Mouse (Mus musculus) monocyte, adult 59 days (primary cell): ENCODE measurements around the gene Nppb. TPM values are rescaled to one million over a fixed set of nuclear protein-coding genes. Genes with fewer than 3 reads are reported as not detected.

ENCODE experiments used
- total RNA-seq, 2 experiments: library from RNA; stranded (reverse); gene quantifications; one replicate each; pipeline ENCODE4 v1.2.4; 2023

Gene Nppb
- not detected for total RNA-seq

DNA sequence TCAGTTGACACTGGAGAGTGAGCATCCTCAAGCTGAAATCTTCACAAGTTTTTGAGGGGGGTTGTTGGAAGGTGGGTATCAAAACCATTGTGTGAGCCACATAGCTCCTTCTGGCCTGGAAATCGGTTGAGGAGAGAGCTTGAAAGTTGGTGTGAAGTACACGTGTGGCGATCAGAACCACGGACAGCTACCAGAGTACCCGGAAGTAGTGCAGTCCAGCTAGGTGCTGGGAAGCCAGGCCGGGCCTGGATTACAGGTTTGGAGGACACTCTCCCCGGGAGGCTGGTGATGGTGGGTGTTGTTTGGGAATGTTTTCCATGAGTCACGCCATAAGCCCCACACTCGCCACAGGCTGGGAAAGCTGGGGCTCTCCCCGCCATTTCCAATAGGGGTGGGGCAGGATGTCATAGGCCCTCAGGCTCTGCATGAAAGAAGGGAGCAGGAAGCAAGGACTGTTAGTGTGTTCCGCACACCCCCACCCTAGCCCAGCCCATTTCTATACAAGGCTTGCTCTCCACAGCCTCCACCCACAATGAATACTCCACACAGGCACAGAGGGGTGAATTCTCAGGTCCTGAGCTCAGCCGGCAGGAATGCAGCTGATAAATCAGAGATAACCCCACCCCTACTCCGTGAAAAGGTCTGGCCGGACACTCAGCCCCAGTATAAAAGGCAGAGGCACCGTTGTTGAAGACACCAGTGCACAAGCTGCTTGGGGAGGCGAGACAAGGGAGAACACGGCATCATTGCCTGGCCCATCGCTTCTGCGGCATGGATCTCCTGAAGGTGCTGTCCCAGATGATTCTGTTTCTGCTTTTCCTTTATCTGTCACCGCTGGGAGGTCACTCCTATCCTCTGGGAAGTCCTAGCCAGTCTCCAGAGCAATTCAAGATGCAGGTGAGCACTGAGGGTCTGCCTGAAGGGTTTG is at the start of gene Nppb:
Gene Nppb (plus strand): TSS at position 584 of the 928 bp plus-strand sequence.

GRCm38 (mm10) chr4:147936331-147936954 is 49.1 kb upstream of the Nppb start, which contains the start of gene Plod1:
Plod1 (minus strand) TSS chr4:147936767.

DNA sequence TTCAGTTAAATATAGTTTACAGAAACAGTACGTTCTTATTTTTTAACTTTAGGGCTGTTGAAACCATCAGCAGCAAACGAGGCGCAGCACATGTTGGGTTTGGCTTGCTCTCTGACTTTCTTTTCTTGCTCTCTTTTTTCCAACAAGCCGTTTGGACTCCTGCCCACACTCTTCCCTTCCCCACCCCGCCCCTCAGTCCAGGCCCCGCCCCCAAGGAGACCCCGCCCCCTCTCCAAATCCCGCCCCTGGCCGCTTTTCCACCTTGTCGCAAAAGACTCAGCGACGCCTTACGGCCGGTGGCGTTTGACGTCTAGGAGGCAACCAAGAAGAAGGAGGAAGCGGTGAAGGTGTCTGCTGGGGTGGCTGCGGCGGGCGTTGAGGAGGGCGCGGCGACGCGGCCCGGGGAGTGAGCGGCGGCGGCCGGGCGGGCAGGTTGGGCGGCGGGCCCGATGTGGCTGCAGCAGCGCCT is 45.0 kb upstream of the Nppb start, which contains the start of gene 2510039O18Rik:
Gene 2510039O18Rik (plus strand): TSS at position 320 of the 469 bp plus-strand sequence.

GRCm38 (mm10) chr4:148000202-148000772 is 14.7 kb downstream of the Nppb start, which contains the start of gene Nppa:
Nppa (plus strand) TSS chr4:148000722.

Other genes starting within 250 kb of the Nppb start
- gene Zfp984, start 176.0 kb upstream of the Nppb start, total RNA-seq, result 10 to 100 TPM; 11.4 to 14.7 TPM
- gene Zfp933, start 137.4 kb upstream of the Nppb start, total RNA-seq, result 1 to 10 TPM; 2.9 to 3.2 TPM
- 10 to 100 TPM; 28.4 to 30.4 TPM for gene Miip, start 117.0 kb upstream of the Nppb start, total RNA-seq
- 1 to 10 TPM; 6.6 to 6.7 TPM for gene Fv1, start 116.8 kb upstream of the Nppb start, total RNA-seq
- gene Mfn2, start 81.1 kb upstream of the Nppb start, total RNA-seq, result 10 to 100 TPM; 35.3 to 37.7 TPM
- gene Plod1, start 49.0 kb upstream of the Nppb start, total RNA-seq, result 10 to 100 TPM; 32.7 to 34.8 TPM
- gene 2510039O18Rik, start 44.9 kb upstream of the Nppb start, total RNA-seq, result 10 to 100 TPM; 57.4 to 67.8 TPM
- gene Nppa, start 14.9 kb downstream of the Nppb start, total RNA-seq, result not detected
- gene Clcn6, start 53.0 kb downstream of the Nppb start, total RNA-seq, result 10 to 100 TPM; 19.1 to 27.4 TPM
- gene Mthfr, start 53.3 kb downstream of the Nppb start, total RNA-seq, result 10 to 100 TPM; 30.7 to 33.8 TPM
- gene Agtrap, start 102.2 kb downstream of the Nppb start, total RNA-seq, result 10 to 100 TPM; 26.7 to 33.2 TPM
- gene Mad2l2, start 144.6 kb downstream of the Nppb start, total RNA-seq, result 10 to 100 TPM; 18.3 to 19.5 TPM
- not detected for gene Draxin, start 144.9 kb downstream of the Nppb start, total RNA-seq
- 10 to 100 TPM; 29.5 to 29.8 TPM for gene Fbxo6, start 166.4 kb downstream of the Nppb start, total RNA-seq
- gene Fbxo44, start 174.7 kb downstream of the Nppb start, total RNA-seq, result 1 to 10 TPM; 2.3 to 2.8 TPM
- gene Fbxo2, start 174.8 kb downstream of the Nppb start, total RNA-seq, result not detected